Mouse (Mus musculus) liver, adult 2 months (tissue): ENCODE data around the gene Nipal1.

Source experiments
- CTCF ChIP-seq: fragments of 200-500 bp; IDR thresholded peaks from 2 replicates; pipeline ENCODE4 v1.5.1; 2011; ENCODE audit warnings: low read depth, low read length, control low read depth
- POLR2A ChIP-seq: fragments of 200-500 bp; IDR thresholded peaks from 2 replicates; pipeline ENCODE4 v1.6.1; 2011; ENCODE audit warnings: low read length, control low read depth; ENCODE audit not compliant: insufficient read depth; ENCODE audit errors: extremely low read depth

- no peak for TF ChIP-seq POLR2A
- TF ChIP-seq CTCF = no peak
Observed at GRCm38 (mm10) chr5:72664854-72665253, 17.3 kb downstream of the Nipal1 start.
